Mouse (Mus musculus): Measurements from ENCODE around the gene B4galt4. TPM values are rescaled to one million over a fixed set of nuclear protein-coding genes. Genes with fewer than 3 reads are reported as not detected.

The B4galt4 gene
- polyA plus RNA-seq (2014; fragmentation: Nextera tagmentation; extraction: Ambion mirVana) = 32.7 and 34.9 TPM in 2 replicates

GRCm38 (mm10) chr16:38742113-38742658 is at the start of gene B4galt4:
Gene B4galt4 (plus strand): TSS chr16:38742264.
- Histone ChIP-seq H3K4me3 (ENCODE audit: low read depth, low read length) (peak within 1 kb of the TSS; percentile 81), H3K4me1 (ENCODE audit: control insufficient read depth, insufficient read depth, low read length) (peaks cover 6% of the 10 kb centered on the region; the same call in 1 of the 2 replicates), H3K4me2 (ENCODE audit: low read depth, low read length) (peak within 1 kb of the TSS; percentile 95), H3K9me3 (ENCODE audit: control insufficient read depth, low read length) (no peaks in the 10 kb centered on the region), H3K27me3 (ENCODE audit: control insufficient read depth, insufficient read depth, low read length) (no peaks in the 10 kb centered on the region), H3K9ac (replicated peaks; ENCODE audit: low read depth, low read length) (peak within 1 kb of the TSS; percentile 89), H3K27ac (ENCODE audit: low read depth, low read length) (peak within 1 kb of the TSS; percentile 76), H3K36me3 (ENCODE audit: control insufficient read depth, insufficient read depth, low read length) (no peaks in the 10 kb centered on the region)
- under 1% methylated on average over 45 of the region's 69 CpGs for WGBS
- peak; percentile 95 for ATAC-seq (ENCODE audit: low read depth)

GRCm38 (mm10) chr16:38694906-38695540 is 47.0 kb upstream of the B4galt4 start:
- Histone ChIP-seq H3K9ac (replicated peaks; ENCODE audit: low read depth, low read length) (no peak overlapping the region), H3K4me3 (ENCODE audit: low read depth, low read length) (no peak overlapping the region), H3K4me2 (ENCODE audit: low read depth, low read length) (no peak overlapping the region), H3K27ac (ENCODE audit: low read depth, low read length) (no peak overlapping the region), H3K27me3 (ENCODE audit: control insufficient read depth, insufficient read depth, low read length) (no peaks in the 10 kb centered on the region), H3K4me1 (ENCODE audit: control insufficient read depth, insufficient read depth, low read length) (no peaks in the 10 kb centered on the region), H3K9me3 (ENCODE audit: control insufficient read depth, low read length) (no peaks in the 10 kb centered on the region), H3K36me3 (ENCODE audit: control insufficient read depth, insufficient read depth, low read length) (no peaks in the 10 kb centered on the region)
- ATAC-seq (ENCODE audit: low read depth) = no peak
- 91% methylated on average over 6 of the region's 6 CpGs for WGBS

GRCm38 (mm10) chr16:38695557-38695956 is 46.5 kb upstream of the B4galt4 start:
- no peak overlapping the region for H3K4me3 ChIP-seq (ENCODE audit: low read depth, low read length)
- H3K9ac ChIP-seq (replicated peaks; ENCODE audit: low read depth, low read length) = no peak overlapping the region
- H3K9me3 ChIP-seq (ENCODE audit: control insufficient read depth, low read length) = no peaks in the 10 kb centered on the region
- no peak overlapping the region for H3K27ac ChIP-seq (ENCODE audit: low read depth, low read length)
- H3K27me3 ChIP-seq (ENCODE audit: control insufficient read depth, insufficient read depth, low read length) = no peaks in the 10 kb centered on the region
- H3K4me2 ChIP-seq (ENCODE audit: low read depth, low read length) = no peak overlapping the region
- H3K4me1 ChIP-seq (ENCODE audit: control insufficient read depth, insufficient read depth, low read length) = no peaks in the 10 kb centered on the region
- ATAC-seq (ENCODE audit: low read depth) = no peak
- 80% methylated on average over 5 of the region's 5 CpGs for WGBS
- no peaks in the 10 kb centered on the region for H3K36me3 ChIP-seq (ENCODE audit: control insufficient read depth, insufficient read depth, low read length)

DNA sequence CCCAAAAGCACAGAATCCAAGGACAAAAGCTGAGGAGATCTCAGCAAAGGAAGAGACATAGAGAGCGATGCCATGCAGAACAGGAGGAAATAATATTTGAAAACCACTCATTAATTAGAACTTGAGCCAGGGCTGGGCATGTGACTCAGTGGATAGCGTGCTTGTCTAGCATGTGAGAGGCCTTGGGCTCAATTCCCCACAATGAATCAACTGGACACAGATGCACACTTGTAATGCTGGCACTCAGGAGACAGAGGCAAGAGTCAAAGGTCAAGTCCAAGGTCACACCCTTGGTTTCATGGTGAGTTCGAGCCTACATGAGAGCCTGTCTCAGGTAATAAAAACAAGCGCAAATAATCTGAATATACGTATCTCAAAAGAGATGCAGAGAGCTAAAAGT is 44.5 kb upstream of the B4galt4 start:
- Histone ChIP-seq H3K36me3 (ENCODE audit: control insufficient read depth, insufficient read depth, low read length) (no peaks in the 10 kb centered on the region), H3K4me3 (ENCODE audit: low read depth, low read length) (no peak overlapping the region), H3K4me2 (ENCODE audit: low read depth, low read length) (no peak overlapping the region), H3K27ac (ENCODE audit: low read depth, low read length) (no peak overlapping the region), H3K9ac (replicated peaks; ENCODE audit: low read depth, low read length) (no peak overlapping the region), H3K27me3 (ENCODE audit: control insufficient read depth, insufficient read depth, low read length) (no peaks in the 10 kb centered on the region), H3K9me3 (ENCODE audit: control insufficient read depth, low read length) (no peaks in the 10 kb centered on the region), H3K4me1 (ENCODE audit: control insufficient read depth, insufficient read depth, low read length) (no peaks in the 10 kb centered on the region)
- ATAC-seq (ENCODE audit: low read depth) = no peak
- 84% methylated on average over 5 of the region's 5 CpGs for WGBS

GRCm38 (mm10) chr16:38700392-38701162 is 41.5 kb upstream of the B4galt4 start:
- Histone ChIP-seq H3K27me3 (ENCODE audit: control insufficient read depth, insufficient read depth, low read length) (no peaks in the 10 kb centered on the region), H3K9ac (replicated peaks; ENCODE audit: low read depth, low read length) (no peak overlapping the region), H3K4me1 (ENCODE audit: control insufficient read depth, insufficient read depth, low read length) (no peaks in the 10 kb centered on the region), H3K4me3 (ENCODE audit: low read depth, low read length) (no peak overlapping the region), H3K27ac (ENCODE audit: low read depth, low read length) (no peak overlapping the region), H3K4me2 (ENCODE audit: low read depth, low read length) (no peak overlapping the region), H3K36me3 (ENCODE audit: control insufficient read depth, insufficient read depth, low read length) (no peaks in the 10 kb centered on the region), H3K9me3 (ENCODE audit: control insufficient read depth, low read length) (no peaks in the 10 kb centered on the region)
- 77% methylated on average over 16 of the region's 16 CpGs for WGBS
- ATAC-seq (ENCODE audit: low read depth) = no peak

DNA sequence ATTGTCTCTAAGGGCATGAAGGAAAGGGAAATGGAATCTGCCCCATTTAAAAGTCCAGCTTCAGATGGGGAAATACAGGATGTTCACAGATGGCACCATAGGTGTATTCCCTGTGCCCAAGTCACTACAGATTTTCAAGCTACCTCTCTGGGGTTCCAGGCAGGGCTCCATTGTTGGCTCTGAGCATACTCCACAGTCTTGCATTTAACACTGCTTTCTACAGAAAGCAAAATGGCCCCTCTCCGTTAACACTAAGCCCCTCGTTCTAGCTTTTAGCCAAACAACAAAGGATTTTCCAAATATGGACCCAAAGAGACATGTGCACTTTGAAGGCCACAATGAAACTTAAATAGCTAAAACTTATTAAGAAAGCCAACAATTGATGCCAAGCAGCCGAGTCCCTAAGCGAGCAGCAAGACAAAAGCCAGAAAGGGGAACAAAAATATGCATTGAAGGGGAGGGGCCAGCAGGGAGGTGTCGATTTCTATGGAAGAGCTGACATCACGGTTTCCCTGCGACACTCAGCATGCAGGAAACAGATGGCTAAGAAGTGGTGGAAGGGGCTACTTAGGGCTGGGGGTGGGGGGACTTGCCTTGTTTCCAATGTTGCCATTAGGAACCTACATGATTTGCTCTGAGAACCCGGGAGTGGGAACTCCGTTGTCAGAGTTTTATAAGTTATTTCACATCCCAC is 40.4 kb upstream of the B4galt4 start:
- H3K36me3 ChIP-seq (ENCODE audit: control insufficient read depth, insufficient read depth, low read length) = no peaks in the 10 kb centered on the region
- ATAC-seq (ENCODE audit: low read depth) = no peak
- H3K4me2 ChIP-seq (ENCODE audit: low read depth, low read length) = no peak overlapping the region
- no peak overlapping the region for H3K9ac ChIP-seq (replicated peaks; ENCODE audit: low read depth, low read length)
- no peaks in the 10 kb centered on the region for H3K4me1 ChIP-seq (ENCODE audit: control insufficient read depth, insufficient read depth, low read length)
- no peak overlapping the region for H3K4me3 ChIP-seq (ENCODE audit: low read depth, low read length)
- H3K9me3 ChIP-seq (ENCODE audit: control insufficient read depth, low read length) = no peaks in the 10 kb centered on the region
- H3K27ac ChIP-seq (ENCODE audit: low read depth, low read length) = no peak overlapping the region
- no peaks in the 10 kb centered on the region for H3K27me3 ChIP-seq (ENCODE audit: control insufficient read depth, insufficient read depth, low read length)
- WGBS = 34% methylated on average over 9 of the region's 9 CpGs

DNA sequence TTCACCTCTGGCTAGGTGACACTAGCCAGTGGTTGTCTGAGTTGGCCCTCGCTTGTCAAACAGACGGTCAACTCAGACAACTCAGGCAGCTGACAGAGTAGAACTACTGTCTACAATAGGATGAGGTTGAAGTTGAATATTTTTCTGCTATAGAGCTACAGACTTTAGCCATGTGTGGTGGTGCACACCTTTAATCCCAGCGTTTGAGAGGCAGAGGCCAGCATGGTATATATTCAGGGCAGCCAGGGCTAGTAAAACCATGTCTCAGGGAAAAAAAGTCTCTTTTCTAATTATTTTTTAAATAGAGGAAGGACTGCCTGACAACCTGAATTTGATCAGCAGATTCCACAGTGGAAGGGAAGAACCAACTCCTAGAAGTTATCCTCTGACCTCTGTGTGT is 39.7 kb upstream of the B4galt4 start:
- ATAC-seq (ENCODE audit: low read depth) = no peak

DNA sequence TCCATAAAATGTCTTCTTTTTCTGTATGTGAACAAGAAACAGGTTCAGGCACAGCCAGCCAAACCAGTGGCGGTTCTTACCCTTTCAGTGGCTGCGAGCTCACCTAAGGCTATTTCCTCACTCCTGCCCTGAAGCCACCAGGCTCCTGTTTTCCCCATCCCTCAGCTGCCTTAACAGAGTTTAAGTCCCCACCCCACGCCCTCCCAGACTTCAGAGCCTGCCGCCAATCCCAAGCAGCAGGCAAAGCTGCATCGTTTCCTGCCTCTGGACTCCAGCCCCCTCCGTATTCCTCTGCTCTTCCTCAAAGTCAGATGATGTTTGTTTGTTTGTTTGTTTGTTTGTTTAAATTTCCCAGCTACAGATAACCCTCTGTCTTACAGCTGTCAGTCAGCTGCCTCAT is 38.6 kb upstream of the B4galt4 start:
- no peaks in the 10 kb centered on the region for H3K9me3 ChIP-seq (ENCODE audit: control insufficient read depth, low read length)
- no peaks in the 10 kb centered on the region for H3K4me1 ChIP-seq (ENCODE audit: control insufficient read depth, insufficient read depth, low read length)
- H3K9ac ChIP-seq (replicated peaks; ENCODE audit: low read depth, low read length) = no peak overlapping the region
- 61% methylated on average over 6 of the region's 6 CpGs for WGBS
- no peak overlapping the region for H3K27ac ChIP-seq (ENCODE audit: low read depth, low read length)
- no peak for ATAC-seq (ENCODE audit: low read depth)
- no peak overlapping the region for H3K4me3 ChIP-seq (ENCODE audit: low read depth, low read length)
- H3K4me2 ChIP-seq (ENCODE audit: low read depth, low read length) = no peak overlapping the region
- H3K36me3 ChIP-seq (ENCODE audit: control insufficient read depth, insufficient read depth, low read length) = no peaks in the 10 kb centered on the region
- H3K27me3 ChIP-seq (ENCODE audit: control insufficient read depth, insufficient read depth, low read length) = no peaks in the 10 kb centered on the region

More for the DNA sequence above, 39.7 kb upstream of the B4galt4 start:
- H3K4me3 ChIP-seq (ENCODE audit: low read depth, low read length) = no peak overlapping the region
- 88% methylated on average over 3 of the region's 3 CpGs for WGBS
- no peak overlapping the region for H3K4me2 ChIP-seq (ENCODE audit: low read depth, low read length)
- no peaks in the 10 kb centered on the region for H3K9me3 ChIP-seq (ENCODE audit: control insufficient read depth, low read length)
- H3K27me3 ChIP-seq (ENCODE audit: control insufficient read depth, insufficient read depth, low read length) = no peaks in the 10 kb centered on the region
- no peak overlapping the region for H3K9ac ChIP-seq (replicated peaks; ENCODE audit: low read depth, low read length)
- no peaks in the 10 kb centered on the region for H3K36me3 ChIP-seq (ENCODE audit: control insufficient read depth, insufficient read depth, low read length)
- H3K27ac ChIP-seq (ENCODE audit: low read depth, low read length) = no peak overlapping the region
- H3K4me1 ChIP-seq (ENCODE audit: control insufficient read depth, insufficient read depth, low read length) = no peaks in the 10 kb centered on the region

All from neural tube, embryonic 14.5 days (tissue).